Mouse (Mus musculus) frontal cortex, postnatal 25 days (tissue): ENCODE results near the gene Cdh13.

ENCODE experiments used
- DNase-seq, 2 experiments: peaks; one replicate each; pipeline ENCODE4 v3.0.0; 2022; ENCODE audit warnings: low spot score in 2 of 2

Gene Cdh13

DNA sequence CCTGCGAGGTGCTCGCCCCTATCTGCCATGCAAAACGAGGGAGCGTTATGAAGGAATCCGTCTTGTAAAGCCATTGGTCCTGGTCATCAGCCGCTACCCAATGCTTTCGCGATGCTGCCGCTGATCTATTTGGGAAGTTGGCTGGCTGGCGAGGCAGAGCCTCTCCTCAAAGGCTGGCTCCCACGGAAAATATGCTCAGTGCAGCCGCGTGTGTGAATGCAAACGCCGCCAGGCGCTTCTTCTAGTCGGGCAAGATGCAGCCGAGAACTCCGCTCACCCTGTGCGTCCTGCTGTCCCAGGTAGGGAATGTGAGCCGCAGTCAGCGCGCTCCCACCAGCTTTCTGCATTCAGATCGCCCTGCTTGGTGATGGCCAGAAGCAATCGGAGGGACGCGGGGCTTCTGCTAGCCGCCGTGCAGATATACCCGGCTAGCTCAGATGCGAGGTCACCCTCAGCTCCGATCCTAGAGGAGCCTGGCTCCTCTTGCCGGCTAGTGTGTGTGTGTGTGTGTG lies at the start of gene Cdh13:
TSS of gene Cdh13 (plus strand) at position 134 of the 512 bp plus-strand sequence.
- DNase-seq: peak; percentile 61 to 63

- DNase-seq: no peak
Measured at GRCm38 (mm10) chr8:118235626-118236025, 47.9 kb upstream of the Cdh13 start.

DNA sequence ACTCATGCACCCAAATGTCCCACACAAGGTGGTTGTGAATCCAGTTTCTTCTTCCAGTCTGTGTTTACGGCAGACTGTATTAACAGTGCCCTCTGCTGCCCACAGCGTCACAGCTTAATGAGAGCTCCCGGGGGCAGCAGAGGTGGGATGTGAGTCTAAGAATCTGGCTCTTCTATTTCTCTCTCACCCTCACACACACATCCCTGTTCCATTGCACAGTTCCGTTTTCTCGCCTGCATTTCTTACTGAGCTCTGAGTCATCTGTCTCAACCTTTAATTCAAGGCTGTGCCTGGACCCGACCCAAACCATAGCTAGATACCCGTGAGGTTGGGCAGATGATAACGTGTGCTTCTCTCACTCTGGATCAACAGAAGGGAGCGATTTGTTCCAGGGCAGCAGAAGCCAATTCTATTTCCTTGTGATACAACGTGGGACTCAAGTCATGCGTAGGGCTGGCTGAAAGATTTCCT lies 46.3 kb upstream of the Cdh13 start:
- peak; percentile 19 to 41 for DNase-seq

DNA sequence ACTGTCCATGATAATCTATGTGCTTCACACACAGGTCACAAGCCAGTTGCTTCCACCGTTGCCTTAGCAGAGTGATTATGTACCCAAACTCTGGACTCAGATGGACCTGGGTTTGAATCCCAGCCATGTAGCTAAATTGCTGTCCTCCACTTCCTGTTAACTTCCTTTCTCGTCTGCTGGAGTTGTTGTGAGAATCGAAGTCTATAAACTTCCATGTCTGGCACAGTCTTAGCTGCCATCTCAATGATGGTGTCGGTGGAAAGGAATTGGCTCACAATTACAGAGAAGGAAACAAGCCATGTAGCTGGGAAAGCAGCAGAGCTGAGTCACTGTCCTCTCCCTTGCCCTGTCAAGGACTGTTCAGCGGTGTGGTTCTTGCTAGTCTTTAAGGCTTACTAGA lies 45.4 kb upstream of the Cdh13 start:
- DNase-seq: no peak

DNA sequence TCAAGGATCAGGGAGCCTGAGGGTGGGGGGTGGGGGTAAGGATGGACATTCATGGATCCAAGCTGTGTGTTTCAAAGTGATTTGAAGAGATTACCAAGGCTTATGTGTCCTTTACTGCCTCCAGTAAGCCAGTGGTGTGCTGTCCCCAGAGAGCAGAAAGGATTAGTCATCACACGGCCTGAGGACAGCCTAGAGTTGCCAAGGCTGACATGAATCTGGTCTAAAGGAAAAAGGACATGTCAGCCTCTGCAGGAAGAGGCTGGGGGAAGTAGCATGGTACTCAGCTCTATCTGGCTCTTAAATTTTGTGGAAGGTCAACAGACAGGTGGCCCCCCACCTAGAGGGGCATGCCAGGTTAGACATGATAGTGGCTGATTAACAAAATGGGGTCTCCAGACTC lies 44.3 kb upstream of the Cdh13 start:
- DNase-seq: no peak

DNA sequence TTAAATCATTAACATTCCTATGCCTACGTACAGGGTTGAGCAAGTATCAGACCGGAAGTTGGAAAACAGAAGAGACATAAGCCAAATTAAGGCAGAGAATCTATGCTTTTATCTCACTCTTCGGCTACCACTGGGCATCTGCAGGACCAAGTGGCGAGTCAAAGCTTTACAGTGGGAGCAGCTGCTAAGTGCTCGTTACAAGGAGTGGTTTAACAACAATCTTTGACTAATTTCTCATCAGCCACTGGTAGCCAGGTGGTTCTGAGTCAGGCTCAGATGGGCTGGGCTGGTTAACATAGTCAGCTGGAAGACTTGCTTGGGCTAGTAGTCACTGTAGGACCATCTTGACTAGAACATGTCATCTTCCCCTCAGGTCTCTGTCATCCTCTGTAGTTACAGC lies 34.2 kb upstream of the Cdh13 start:
- no peak for DNase-seq

- no peak for DNase-seq
Measured at GRCm38 (mm10) chr8:118249923-118250322, 33.6 kb upstream of the Cdh13 start.

DNA sequence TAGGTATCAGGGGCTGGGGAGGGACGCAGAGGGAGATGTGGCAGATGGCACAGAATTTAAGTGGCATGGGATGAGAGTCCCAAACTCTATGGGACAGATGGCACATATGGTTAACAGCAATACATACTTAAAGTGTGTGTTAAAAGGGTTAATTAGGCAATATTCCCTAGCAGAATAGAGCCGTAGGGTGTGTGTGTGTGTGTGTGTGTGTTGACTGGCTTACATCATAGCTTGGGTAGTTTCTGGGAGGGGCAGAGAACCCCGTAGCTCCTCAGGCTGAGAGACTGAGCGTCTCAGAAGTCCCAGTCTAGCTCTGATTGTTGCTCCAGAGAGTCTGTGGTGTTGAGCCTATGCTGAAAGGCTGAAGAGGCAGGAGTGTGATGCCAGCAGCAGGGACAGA lies 20.4 kb upstream of the Cdh13 start:
- no peak for DNase-seq

GRCm38 (mm10) chr8:118270751-118271402 lies 12.7 kb upstream of the Cdh13 start:
- DNase-seq: no peak

DNA sequence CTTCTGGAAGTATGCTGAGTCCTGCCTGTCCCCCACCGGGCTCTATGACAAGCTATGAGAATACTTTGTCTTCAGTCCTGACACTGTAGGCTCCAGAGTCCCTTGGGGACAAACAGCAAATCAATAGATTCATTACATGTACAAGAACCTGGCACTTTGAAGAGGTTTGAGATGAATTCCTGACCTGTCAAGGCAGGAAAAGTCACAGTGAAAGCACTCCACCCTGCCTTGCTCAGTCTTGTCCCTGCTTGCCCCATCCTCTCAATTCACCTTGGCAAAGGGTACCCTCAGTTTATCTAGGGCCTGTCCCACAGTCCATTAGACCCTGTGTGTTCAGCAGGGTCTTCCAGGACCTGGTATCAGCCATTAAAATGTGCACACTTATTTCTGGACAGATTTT lies 11.0 kb upstream of the Cdh13 start:
- DNase-seq: no peak

DNA sequence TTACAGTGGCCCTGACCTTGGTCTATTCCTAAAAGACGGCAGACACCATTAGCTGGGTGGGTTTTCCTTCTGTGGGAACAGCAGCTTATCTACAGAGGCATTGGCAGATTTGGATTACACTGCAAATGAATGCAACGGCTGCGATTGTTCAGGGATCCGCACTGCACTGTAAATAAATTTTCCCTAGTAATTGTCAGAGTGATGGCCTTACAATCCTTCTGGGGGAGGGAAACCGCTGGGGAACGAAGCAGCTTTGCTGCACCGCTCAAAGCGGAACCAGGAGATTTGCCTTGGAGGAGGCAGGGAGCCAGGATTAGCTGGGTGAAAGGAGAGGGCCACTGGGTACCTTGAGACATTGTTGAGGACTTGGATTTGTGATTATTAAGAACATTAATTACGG lies 9.3 kb upstream of the Cdh13 start:
- DNase-seq: no peak

DNA sequence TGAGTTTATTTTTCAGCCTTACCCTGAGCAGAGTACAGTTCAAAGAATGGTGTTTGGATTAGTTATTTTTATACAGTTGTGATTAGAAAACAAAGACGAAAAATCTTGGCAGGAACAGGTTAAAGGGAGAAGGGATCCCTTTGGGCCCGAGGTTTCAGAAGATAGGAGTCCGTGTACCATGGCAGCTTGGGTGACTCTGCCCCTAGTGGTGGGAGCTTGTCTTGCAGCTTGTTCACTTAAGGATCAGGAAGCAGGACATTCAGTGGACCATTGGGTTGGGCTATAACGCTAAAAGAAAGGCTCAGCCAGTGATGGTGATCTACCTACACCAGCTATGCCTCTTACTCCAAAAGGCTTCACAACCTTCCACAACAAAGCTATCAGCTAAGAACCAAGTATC lies 8.8 kb upstream of the Cdh13 start:
- DNase-seq: peak; percentile 77 to 79

DNA sequence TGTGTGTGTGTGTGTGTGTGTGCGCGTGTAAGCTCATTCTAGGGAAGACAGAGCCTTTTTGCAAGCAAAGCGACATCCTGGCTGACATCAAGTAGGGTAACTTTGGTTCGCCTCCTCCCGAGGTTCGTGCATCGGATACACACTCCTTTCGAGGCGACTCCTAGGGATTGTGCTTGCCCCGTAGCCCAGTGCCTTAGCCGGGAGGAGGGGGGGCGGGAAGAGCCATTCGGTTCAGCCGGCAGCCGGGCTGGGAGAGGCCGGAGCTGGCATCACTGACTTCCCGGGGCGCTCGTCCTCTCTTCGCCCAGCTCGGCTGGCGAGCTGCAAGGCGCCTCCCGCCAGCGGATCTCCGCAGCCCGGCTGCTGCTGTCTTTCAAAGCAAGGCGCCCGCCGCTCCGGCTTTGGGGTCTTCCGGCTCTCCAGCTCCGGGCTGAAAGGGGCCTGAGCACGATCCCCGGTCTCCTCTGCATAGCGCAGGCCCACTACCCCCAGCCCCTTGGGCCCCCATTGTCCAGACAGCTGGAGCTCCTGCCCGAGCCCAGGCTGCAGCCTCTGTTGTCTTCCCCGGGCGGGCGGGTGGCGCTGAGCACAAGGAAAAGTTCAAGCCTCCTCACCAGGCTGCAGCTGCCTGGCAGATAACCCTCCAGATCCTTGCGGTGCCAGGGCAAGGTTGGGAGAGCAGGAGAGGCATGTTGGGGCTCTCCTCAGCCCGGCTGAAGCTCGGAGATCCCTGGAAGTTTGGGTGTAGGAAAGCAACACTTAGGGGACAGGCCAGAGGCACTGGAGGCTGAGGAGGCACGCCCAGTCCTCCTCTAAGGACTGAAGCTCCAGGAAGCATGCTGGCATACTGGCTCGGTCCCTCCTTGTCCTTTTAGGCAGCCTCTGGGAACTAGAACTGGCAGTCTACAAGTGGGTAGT lies 838 bp downstream of the Cdh13 start:
- DNase-seq: peak; percentile 26 to 27

GRCm38 (mm10) chr8:118285596-118286281 lies 2.2 kb downstream of the Cdh13 start:
- DNase-seq: no peak

- no peak for DNase-seq
Measured at GRCm38 (mm10) chr8:118286282-118287180, 3.0 kb downstream of the Cdh13 start.

- DNase-seq: peak; percentile 15 to 32
Measured at GRCm38 (mm10) chr8:118287496-118287895, 4.0 kb downstream of the Cdh13 start.

GRCm38 (mm10) chr8:118288259-118288952 lies 4.9 kb downstream of the Cdh13 start:
- DNase-seq: no peak

DNA sequence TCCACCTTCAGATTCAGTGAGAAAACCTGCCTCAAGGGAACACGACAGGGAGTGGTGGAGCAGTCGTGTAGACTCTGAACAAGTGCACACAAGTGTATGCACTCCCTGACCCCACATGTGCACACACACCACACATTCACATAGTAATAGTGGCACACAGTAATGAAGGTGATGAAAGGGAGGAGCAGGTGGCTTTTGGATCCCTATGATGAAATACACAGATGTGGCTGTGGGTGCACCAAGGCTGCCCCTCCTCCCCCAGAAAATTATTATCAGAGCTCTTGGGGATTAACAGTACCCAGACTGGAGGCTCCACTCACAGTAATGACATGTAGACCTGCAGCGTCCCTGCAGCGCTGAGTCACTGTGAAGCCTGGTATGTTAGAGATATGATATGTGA lies 5.6 kb downstream of the Cdh13 start:
- DNase-seq: no peak

DNA sequence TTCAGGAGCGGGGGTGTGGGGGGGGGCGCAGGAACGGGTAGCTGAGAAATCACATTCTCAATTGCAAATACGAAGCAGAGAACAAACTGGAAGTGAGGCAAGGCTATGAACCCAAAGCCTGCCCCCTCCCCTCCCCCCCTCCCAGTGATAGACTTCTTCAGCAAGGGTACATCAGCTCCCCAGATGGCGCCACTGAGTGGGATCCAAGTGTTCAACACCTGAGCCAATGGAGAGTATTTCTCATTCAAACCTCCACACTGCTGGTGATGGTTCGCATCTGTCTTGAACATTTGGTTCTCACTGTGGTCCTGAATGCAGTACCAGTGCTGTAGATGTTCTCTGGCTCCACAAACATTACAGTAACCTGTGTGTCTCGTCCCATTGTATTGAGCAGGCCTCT lies 6.0 kb downstream of the Cdh13 start:
- DNase-seq: no peak

- no peak for DNase-seq
Measured at GRCm38 (mm10) chr8:118290266-118290665, 6.7 kb downstream of the Cdh13 start.

DNA sequence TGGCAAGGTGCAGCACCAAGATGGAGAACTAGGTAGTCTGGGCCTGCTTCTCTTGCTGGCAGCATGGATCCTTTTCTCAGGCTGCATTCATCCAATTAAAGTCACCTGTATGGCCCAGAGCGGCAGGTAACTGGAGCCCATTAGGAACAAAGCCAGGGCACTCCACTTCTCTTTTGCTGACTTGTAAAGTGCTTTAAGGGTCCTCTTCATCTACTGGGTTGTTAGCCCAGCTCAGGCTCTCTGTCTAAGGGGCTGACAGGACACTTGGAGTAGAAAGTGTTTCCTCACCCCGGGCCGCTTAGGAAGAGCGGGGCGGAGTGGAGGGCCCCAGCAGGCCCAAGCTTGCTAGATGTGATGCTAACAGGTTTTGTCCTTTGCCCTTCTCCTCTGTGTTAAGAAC lies 12.9 kb downstream of the Cdh13 start:
- no peak for DNase-seq
